Mouse (Mus musculus): ENCODE measurements around the gene Pcnx2.

DNA sequence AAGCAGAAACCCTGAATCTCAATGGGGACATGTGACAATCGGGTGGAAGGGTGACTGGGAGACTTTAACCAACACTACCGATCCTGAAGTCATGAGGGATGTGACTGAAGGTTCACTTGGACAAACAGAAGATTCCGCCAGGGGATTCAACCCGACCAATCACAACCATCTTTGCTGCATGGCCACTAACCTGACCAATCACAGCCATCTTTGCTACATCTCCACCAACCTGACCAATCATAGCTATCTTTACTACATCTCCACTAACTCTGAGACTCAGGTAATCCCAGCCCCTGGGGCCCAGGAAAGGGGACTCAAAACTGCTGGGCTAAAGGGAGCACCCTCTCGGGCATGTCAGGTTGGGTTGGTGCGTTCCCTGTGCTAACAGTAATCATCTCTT lies 174.7 kb downstream of the Pcnx2 start:
- TF ChIP-seq CTCF (IDR thresholded peaks at IDR 0.05) = no peak
- TF ChIP-seq EP300 (IDR thresholded peaks at IDR 0.05; ENCODE audit: insufficient read depth, low read depth, low read length) = no peak
- TF ChIP-seq POLR2A (IDR thresholded peaks at IDR 0.05; ENCODE audit: insufficient read depth, low read depth, low read length) = no peak

Data from heart, adult 2 months (tissue).